Mouse (Mus musculus): Measurements from ENCODE around the gene Olfr1368. TPM values are rescaled to one million over a fixed set of nuclear protein-coding genes. Genes with fewer than 3 reads are reported as not detected.

The Olfr1368 gene
- polyA plus RNA-seq, 1 experiment from 2014 or later, result not detected

DNA sequence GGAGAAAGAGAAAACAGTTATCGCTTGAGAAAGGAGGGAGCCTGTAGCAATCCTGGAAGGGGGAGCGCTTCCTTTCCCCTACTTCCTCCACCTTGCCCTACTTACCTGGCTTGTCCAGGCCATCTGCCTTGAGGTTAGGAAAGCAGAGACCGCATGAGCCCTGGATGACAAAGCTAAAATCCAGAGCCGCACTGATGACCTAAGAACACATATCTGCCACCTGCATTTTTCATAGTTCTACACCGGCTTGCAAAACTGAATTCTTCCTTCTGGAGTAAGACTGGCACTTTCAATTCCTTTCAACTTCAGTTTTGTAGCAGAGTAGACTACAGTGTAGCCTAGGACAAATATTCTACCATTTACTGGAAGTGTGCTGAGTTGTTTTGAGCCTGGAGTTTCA is 32.7 kb upstream of the Olfr1368 start:
- no peak for ATAC-seq (ENCODE audit: insufficient number of reproducible peaks, insufficient read depth, low FRiP score, low read depth)
- no peak overlapping the region for H3K9ac ChIP-seq (replicated peaks; ENCODE audit: low read depth, low read length)
- H3K36me3 ChIP-seq (ENCODE audit: control insufficient read depth, insufficient read depth, low read length), result peaks cover 14% of the 10 kb centered on the region
- H3K27ac ChIP-seq (ENCODE audit: low read length), result no peak overlapping the region
- H3K27me3 ChIP-seq (ENCODE audit: control insufficient read depth, insufficient read depth, low read length), result no peaks in the 10 kb centered on the region
- peaks cover 15% of the 10 kb centered on the region for H3K4me1 ChIP-seq (ENCODE audit: control insufficient read depth, insufficient read depth, low read length)
- H3K4me3 ChIP-seq (ENCODE audit: low read depth, low read length), result no peak overlapping the region
- no peaks in the 10 kb centered on the region for H3K9me3 ChIP-seq (ENCODE audit: control insufficient read depth, low read depth, low read length)
- peak overlapping the region; percentile 83; the same call in 1 of the 2 replicates for H3K4me2 ChIP-seq (replicated peaks; ENCODE audit: low read depth, low read length)
- 84% methylated on average over 5 of the region's 5 CpGs for WGBS

DNA sequence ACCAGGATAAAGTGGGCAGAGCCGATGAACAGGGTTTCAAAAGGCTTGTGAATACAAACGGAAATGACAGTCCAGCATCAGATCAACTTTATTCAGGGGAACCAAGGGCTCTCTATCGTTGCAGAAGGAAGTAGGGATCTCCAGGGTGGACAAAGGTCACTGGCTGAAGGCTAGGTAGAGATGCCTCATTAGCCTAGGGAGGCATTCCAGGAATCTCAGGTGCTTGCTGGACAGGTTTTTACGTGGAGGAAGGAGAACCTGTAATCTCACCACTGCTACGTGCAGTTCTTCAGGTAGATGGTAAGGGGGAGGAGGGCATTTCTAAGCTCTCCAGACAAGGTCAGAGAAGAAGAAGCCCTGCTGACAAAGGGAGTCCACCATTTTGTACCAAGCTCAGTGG is 32.0 kb upstream of the Olfr1368 start:
- Histone ChIP-seq H3K27me3 (ENCODE audit: control insufficient read depth, insufficient read depth, low read length) (no peaks in the 10 kb centered on the region), H3K4me3 (ENCODE audit: low read depth, low read length) (no peak overlapping the region), H3K4me2 (replicated peaks; ENCODE audit: low read depth, low read length) (no peak overlapping the region), H3K4me1 (ENCODE audit: control insufficient read depth, insufficient read depth, low read length) (peaks cover 15% of the 10 kb centered on the region), H3K36me3 (ENCODE audit: control insufficient read depth, insufficient read depth, low read length) (peaks cover 8% of the 10 kb centered on the region), H3K9me3 (ENCODE audit: control insufficient read depth, low read depth, low read length) (no peaks in the 10 kb centered on the region), H3K9ac (replicated peaks; ENCODE audit: low read depth, low read length) (no peak overlapping the region), H3K27ac (ENCODE audit: low read length) (no peak overlapping the region)
- no peak for ATAC-seq (ENCODE audit: insufficient number of reproducible peaks, insufficient read depth, low FRiP score, low read depth)
- WGBS, result 49% methylated on average over 5 of the region's 5 CpGs

DNA sequence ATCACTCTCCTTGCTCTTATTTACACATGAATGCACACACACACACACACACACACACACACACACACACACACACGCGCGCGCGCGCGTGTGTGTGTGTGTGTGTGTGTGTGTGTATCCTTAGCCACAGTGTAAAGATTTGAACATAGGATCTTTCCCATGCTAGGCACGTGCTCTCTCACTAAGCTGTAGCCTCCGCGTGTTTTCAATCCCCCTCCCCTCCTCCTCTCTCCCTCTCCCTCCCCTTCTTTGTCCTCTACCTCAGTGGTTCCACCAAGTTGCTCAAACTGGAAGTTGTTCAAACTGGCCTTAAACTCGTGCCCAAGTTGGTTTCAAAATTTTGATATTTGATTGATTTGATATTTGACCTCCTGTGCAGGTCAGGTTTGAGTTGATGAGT is 31.1 kb upstream of the Olfr1368 start:
- no peak for ATAC-seq (ENCODE audit: insufficient number of reproducible peaks, insufficient read depth, low FRiP score, low read depth)
- Histone ChIP-seq H3K9me3 (ENCODE audit: control insufficient read depth, low read depth, low read length) (no peaks in the 10 kb centered on the region), H3K4me3 (ENCODE audit: low read depth, low read length) (no peak overlapping the region), H3K4me2 (replicated peaks; ENCODE audit: low read depth, low read length) (no peak overlapping the region), H3K27ac (ENCODE audit: low read length) (no peak overlapping the region), H3K27me3 (ENCODE audit: control insufficient read depth, insufficient read depth, low read length) (no peaks in the 10 kb centered on the region), H3K9ac (replicated peaks; ENCODE audit: low read depth, low read length) (no peak overlapping the region), H3K36me3 (ENCODE audit: control insufficient read depth, insufficient read depth, low read length) (no peaks in the 10 kb centered on the region), H3K4me1 (ENCODE audit: control insufficient read depth, insufficient read depth, low read length) (peaks cover 9% of the 10 kb centered on the region)
- WGBS, result 73% methylated on average over 11 of the region's 11 CpGs

DNA sequence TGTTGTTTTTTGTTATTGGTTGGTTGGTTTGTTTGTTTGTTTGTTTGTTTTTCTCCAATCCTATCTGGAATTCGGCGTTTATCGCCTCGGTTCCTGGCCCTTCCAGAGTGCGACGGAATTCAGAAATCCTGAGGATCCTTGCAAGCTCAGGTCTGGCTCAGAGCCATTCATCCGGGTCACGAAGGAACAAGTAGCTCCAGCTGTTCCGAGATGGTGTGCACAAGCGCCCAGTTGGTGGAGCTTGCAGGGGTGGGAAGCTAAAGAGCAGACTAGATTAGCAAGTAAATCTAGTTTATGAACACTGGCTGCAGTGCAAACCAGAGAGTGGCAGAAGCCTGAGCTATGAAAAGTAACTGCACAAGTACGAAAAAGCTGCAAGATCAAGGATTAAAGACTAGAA is 27.4 kb upstream of the Olfr1368 start:
- Histone ChIP-seq H3K4me1 (ENCODE audit: control insufficient read depth, insufficient read depth, low read length) (peaks cover 5% of the 10 kb centered on the region; the same call in 1 of the 2 replicates), H3K4me2 (replicated peaks; ENCODE audit: low read depth, low read length) (peak overlapping the region; percentile 57), H3K9ac (replicated peaks; ENCODE audit: low read depth, low read length) (no peak overlapping the region), H3K27me3 (ENCODE audit: control insufficient read depth, insufficient read depth, low read length) (no peaks in the 10 kb centered on the region), H3K27ac (ENCODE audit: low read length) (peak overlapping the region; percentile 80), H3K4me3 (ENCODE audit: low read depth, low read length) (peak overlapping the region; percentile 40), H3K9me3 (ENCODE audit: control insufficient read depth, low read depth, low read length) (no peaks in the 10 kb centered on the region), H3K36me3 (ENCODE audit: control insufficient read depth, insufficient read depth, low read length) (no peaks in the 10 kb centered on the region)
- WGBS, result 0% methylated on average over 11 of the region's 11 CpGs
- ATAC-seq (ENCODE audit: insufficient number of reproducible peaks, insufficient read depth, low FRiP score, low read depth), result peak; percentile 38

DNA sequence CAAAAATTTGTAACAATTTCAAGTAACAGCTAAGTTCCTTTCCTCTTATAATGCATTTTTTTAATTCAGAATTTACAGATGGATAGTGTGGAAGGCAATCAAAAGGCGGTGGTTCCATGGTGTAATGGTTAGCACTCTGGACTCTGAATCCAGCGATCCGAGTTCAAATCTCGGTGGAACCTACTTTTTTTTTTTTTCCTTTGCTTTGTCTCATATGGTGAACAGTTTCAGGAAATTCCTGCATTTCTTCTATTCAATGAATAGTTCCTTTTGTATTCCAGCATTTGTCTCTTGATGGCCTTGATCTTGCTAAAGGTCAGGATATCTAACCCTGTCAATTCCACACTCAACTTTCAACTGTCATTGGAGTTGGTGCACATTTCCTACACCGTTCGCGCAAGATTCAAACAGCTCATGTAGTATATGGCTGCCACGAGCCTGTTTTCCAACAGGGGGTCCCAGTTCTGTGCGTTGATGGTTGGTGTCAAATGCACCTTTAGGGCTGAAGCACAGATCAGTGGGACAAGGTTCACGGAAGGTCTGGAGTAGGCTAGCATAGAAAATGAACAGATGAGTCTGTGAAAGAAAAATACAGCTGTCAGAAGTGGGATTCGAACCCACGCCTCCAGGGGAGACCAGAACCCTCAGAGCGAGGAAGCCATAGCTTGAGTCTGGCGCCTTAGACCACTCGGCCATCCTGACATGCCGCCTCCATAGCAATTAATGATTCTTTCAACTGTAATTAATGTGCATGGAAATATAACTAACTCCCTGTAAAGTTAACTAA is 26.8 kb upstream of the Olfr1368 start:
- no peaks in the 10 kb centered on the region for H3K9me3 ChIP-seq (ENCODE audit: control insufficient read depth, low read depth, low read length)
- peak overlapping the region; percentile 80; the same call in 1 of the 2 replicates for H3K27ac ChIP-seq (ENCODE audit: low read length)
- peak overlapping the region; percentile 57 for H3K4me2 ChIP-seq (replicated peaks; ENCODE audit: low read depth, low read length)
- ATAC-seq (ENCODE audit: insufficient number of reproducible peaks, insufficient read depth, low FRiP score, low read depth), result peak; percentile 60
- H3K9ac ChIP-seq (replicated peaks; ENCODE audit: low read depth, low read length), result no peak overlapping the region
- peak overlapping the region; percentile 40 for H3K4me3 ChIP-seq (ENCODE audit: low read depth, low read length)
- peaks cover 5% of the 10 kb centered on the region; the same call in 1 of the 2 replicates for H3K4me1 ChIP-seq (ENCODE audit: control insufficient read depth, insufficient read depth, low read length)
- no peaks in the 10 kb centered on the region for H3K27me3 ChIP-seq (ENCODE audit: control insufficient read depth, insufficient read depth, low read length)
- WGBS, result 1% methylated on average over 16 of the region's 16 CpGs
- no peaks in the 10 kb centered on the region for H3K36me3 ChIP-seq (ENCODE audit: control insufficient read depth, insufficient read depth, low read length)

DNA sequence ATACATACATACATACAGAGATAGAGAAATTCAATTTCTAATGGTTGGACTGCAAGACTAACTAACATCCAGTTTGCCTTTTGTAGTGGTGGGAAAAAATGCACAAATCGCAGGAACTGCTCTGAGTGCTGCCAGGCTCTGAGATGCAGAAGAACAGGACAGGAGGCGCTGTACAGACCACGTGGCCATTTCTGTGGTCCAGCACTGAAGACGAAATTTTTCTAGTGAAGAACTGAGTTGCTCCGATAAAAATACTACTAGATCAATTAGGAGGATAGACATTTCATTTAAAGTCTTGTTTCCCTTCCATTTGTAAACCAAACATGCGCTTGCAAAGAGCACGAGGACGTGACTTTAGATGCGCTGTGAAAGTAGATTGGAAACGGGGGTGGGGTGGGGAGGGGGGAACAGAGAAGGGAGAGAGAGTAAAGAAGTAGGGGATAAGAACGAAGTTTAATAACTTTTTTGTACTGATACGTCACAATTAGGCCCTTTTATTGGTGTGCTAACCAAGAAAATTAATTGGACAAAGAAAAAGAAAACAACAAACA is 26.0 kb upstream of the Olfr1368 start:
- Histone ChIP-seq H3K9me3 (ENCODE audit: control insufficient read depth, low read depth, low read length) (no peaks in the 10 kb centered on the region), H3K4me3 (ENCODE audit: low read depth, low read length) (peak overlapping the region; percentile 40), H3K9ac (replicated peaks; ENCODE audit: low read depth, low read length) (no peak overlapping the region), H3K27ac (ENCODE audit: low read length) (no peak overlapping the region), H3K27me3 (ENCODE audit: control insufficient read depth, insufficient read depth, low read length) (no peaks in the 10 kb centered on the region), H3K36me3 (ENCODE audit: control insufficient read depth, insufficient read depth, low read length) (no peaks in the 10 kb centered on the region), H3K4me2 (replicated peaks; ENCODE audit: low read depth, low read length) (peak overlapping the region; percentile 50), H3K4me1 (ENCODE audit: control insufficient read depth, insufficient read depth, low read length) (peaks cover 5% of the 10 kb centered on the region; the same call in 1 of the 2 replicates)
- ATAC-seq (ENCODE audit: insufficient number of reproducible peaks, insufficient read depth, low FRiP score, low read depth), result no peak
- WGBS, result under 1% methylated on average over 12 of the region's 12 CpGs

DNA sequence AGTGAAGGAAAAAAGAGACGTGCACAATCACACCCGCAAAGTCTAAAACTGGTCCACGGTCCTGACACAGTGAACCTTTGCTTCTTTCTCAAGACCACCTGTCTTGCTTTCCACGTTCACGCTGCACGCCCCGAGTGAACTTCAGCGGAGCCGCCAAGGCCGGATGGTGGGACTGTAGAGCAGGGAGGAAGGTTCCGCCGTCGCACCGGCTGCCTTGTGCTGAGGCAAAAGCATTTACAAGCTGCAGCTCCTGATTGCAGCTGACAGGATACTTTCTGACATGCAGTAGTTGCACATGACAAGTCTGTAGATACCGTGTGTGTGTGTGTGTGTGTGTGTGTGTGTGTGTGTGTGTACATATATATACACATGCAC is 25.5 kb upstream of the Olfr1368 start:
- H3K36me3 ChIP-seq (ENCODE audit: control insufficient read depth, insufficient read depth, low read length), result no peaks in the 10 kb centered on the region
- H3K27ac ChIP-seq (ENCODE audit: low read length), result no peak overlapping the region
- no peak overlapping the region for H3K9ac ChIP-seq (replicated peaks; ENCODE audit: low read depth, low read length)
- no peaks in the 10 kb centered on the region for H3K27me3 ChIP-seq (ENCODE audit: control insufficient read depth, insufficient read depth, low read length)
- H3K9me3 ChIP-seq (ENCODE audit: control insufficient read depth, low read depth, low read length), result no peaks in the 10 kb centered on the region
- WGBS, result 11% methylated on average over 15 of the region's 15 CpGs
- peak overlapping the region; percentile 50 for H3K4me2 ChIP-seq (replicated peaks; ENCODE audit: low read depth, low read length)
- peaks cover 5% of the 10 kb centered on the region; the same call in 1 of the 2 replicates for H3K4me1 ChIP-seq (ENCODE audit: control insufficient read depth, insufficient read depth, low read length)
- no peak for ATAC-seq (ENCODE audit: insufficient number of reproducible peaks, insufficient read depth, low FRiP score, low read depth)
- H3K4me3 ChIP-seq (ENCODE audit: low read depth, low read length), result peak overlapping the region; percentile 40

DNA sequence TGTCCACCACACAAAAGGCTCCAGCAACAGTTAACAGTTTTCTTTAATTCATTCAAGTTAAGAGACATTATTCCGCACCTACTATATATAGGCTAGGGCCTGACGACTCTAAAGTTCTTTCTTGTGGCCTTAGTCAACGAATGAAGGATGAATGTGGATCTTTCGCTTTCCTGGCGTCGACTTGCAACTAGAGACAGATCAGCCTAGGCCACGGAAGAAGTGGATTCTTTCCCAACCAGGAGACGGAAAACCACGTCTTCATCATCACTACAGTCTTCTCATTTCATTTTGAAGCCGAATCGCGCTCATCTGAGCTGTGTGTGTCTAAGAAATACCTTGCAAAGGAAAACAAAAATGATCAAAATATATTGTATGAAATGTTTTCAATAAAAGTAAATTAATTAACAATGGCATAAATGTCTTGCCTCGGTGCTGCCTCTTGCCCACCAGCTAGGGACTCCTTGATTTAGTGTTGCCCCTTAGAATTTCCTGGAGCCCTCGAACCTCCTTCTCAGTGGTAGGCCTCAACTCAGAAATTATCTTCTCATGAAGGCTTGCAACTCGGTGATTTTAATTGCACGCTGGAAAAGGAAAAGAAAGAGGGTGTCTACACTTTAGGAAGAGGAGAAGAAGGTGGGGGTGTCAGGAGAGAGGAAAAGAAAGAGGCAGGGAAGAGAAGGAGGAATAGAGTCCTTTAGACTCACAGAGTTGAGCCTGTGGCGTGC is 24.9 kb upstream of the Olfr1368 start:
- WGBS, result 53% methylated on average over 17 of the region's 17 CpGs
- peak overlapping the region; percentile 64 for H3K4me3 ChIP-seq (ENCODE audit: low read depth, low read length)
- H3K27me3 ChIP-seq (ENCODE audit: control insufficient read depth, insufficient read depth, low read length), result no peaks in the 10 kb centered on the region
- peak overlapping the region; percentile 50 for H3K4me2 ChIP-seq (replicated peaks; ENCODE audit: low read depth, low read length)
- H3K9me3 ChIP-seq (ENCODE audit: control insufficient read depth, low read depth, low read length), result no peaks in the 10 kb centered on the region
- peaks cover 5% of the 10 kb centered on the region; the same call in 1 of the 2 replicates for H3K4me1 ChIP-seq (ENCODE audit: control insufficient read depth, insufficient read depth, low read length)
- H3K27ac ChIP-seq (ENCODE audit: low read length), result no peak overlapping the region
- no peak overlapping the region for H3K9ac ChIP-seq (replicated peaks; ENCODE audit: low read depth, low read length)
- H3K36me3 ChIP-seq (ENCODE audit: control insufficient read depth, insufficient read depth, low read length), result no peaks in the 10 kb centered on the region
- no peak for ATAC-seq (ENCODE audit: insufficient number of reproducible peaks, insufficient read depth, low FRiP score, low read depth)

Measured in stomach, embryonic 14.5 days (tissue).